26 mouse cellular contexts compared by ENCODE assay signal in genomic region chr10:61614311-61614710, GRCm38 (mm10). TPM values are rescaled to one million over a fixed set of nuclear protein-coding genes. Genes with fewer than 3 reads are reported as not detected.
A peak's percentile ranks its signal among the peaks of the same experiment; 100 is the strongest.
DNase-seq lines count a peak whose midpoint lies in the region; ATAC-seq and TF ChIP-seq lines count a peak whose summit lies in the region.
"Had no signal": no experiment of that assay in that cellular context is flagged by ENCODE, and none has a peak within 500 bp of the region (broad histone marks: within the 10 kb centered on the region; RNA-seq: fewer than 3 reads in every experiment).

No protein-coding gene starts in this region.

- no peak overlapping the region for H3K9ac ChIP-seq in forebrain, embryonic 14.5 days (ENCODE audit: low read length)
- no peak overlapping the region for H3K9ac ChIP-seq in kidney, embryonic 15.5 days
- H3K9ac ChIP-seq: embryonic facial prominence, embryonic 12.5 days; forebrain, embryonic 12.5 days; forebrain, embryonic 15.5 days; forebrain, postnatal 0 days had no signal

- no peaks in the 10 kb centered on the region for H3K27me3 ChIP-seq in forebrain, embryonic 14.5 days (replicated peaks; ENCODE audit: control insufficient read depth, insufficient read depth, low read length)
- H3K27me3 ChIP-seq in forebrain, embryonic 10.5 days (ENCODE audit: poor library complexity, severe bottlenecking): peaks cover 7% of the 10 kb centered on the region; the same call in 1 of the 2 replicates
- H3K27me3 ChIP-seq in kidney, embryonic 15.5 days: 0 out of 2 replicates have a peak, but pooled peaks cover 3% of the 10 kb centered on the region
- peaks cover 19% of the 10 kb centered on the region for H3K27me3 ChIP-seq in E14TG2a.4 (ENCODE audit: insufficient read depth, low read length)
- H3K27me3 ChIP-seq: embryonic facial prominence, embryonic 12.5 days; Patski had no signal

- no peak overlapping the region for H3K27ac ChIP-seq in forebrain, embryonic 14.5 days (ENCODE audit: low read depth, low read length)
- no peak overlapping the region for H3K27ac ChIP-seq in forebrain, embryonic 10.5 days
- H3K27ac ChIP-seq in kidney, embryonic 15.5 days: no peak overlapping the region
- H3K27ac ChIP-seq: embryonic facial prominence, embryonic 10.5 days; embryonic facial prominence, embryonic 12.5 days; forebrain, embryonic 12.5 days; forebrain, embryonic 15.5 days had no signal

- no peaks in the 10 kb centered on the region for H3K4me1 ChIP-seq in forebrain, embryonic 14.5 days (ENCODE audit: control insufficient read depth, insufficient read depth, low read length)
- H3K4me1 ChIP-seq in forebrain, embryonic 10.5 days: peaks cover 4% of the 10 kb centered on the region
- peaks cover 7% of the 10 kb centered on the region; the same call in 1 of the 2 replicates for H3K4me1 ChIP-seq in kidney, embryonic 15.5 days
- peaks cover 8% of the 10 kb centered on the region for H3K4me1 ChIP-seq in E14TG2a.4 (replicated peaks; ENCODE audit: low read depth, low read length)
- H3K4me1 ChIP-seq: embryonic facial prominence, embryonic 12.5 days; forebrain, embryonic 12.5 days; forebrain, embryonic 15.5 days had no signal

- WGBS in forebrain, embryonic 14.5 days: 36% methylated on average over 7 of the region's 7 CpGs
- 86% methylated on average over 7 of the region's 7 CpGs for WGBS in forebrain, embryonic 10.5 days
- 73% methylated on average over 7 of the region's 7 CpGs for WGBS in kidney, embryonic 15.5 days

- no peaks in the 10 kb centered on the region for H3K36me3 ChIP-seq in forebrain, embryonic 14.5 days (ENCODE audit: control insufficient read depth, insufficient read depth, low read length)
- H3K36me3 ChIP-seq in forebrain, embryonic 10.5 days (replicated peaks): no peaks in the 10 kb centered on the region
- no peaks in the 10 kb centered on the region for H3K36me3 ChIP-seq in kidney, embryonic 15.5 days
- no peaks in the 10 kb centered on the region for H3K36me3 ChIP-seq in E14TG2a.4 (ENCODE audit: insufficient read depth, low read length)
- H3K36me3 ChIP-seq: embryonic facial prominence, embryonic 10.5 days; embryonic facial prominence, embryonic 12.5 days; forebrain, embryonic 12.5 days; forebrain, embryonic 15.5 days; G1E had no signal

- no peak for ATAC-seq in forebrain, embryonic 14.5 days
- 0 out of 2 replicates have a peak, but pooled peaks have one; percentile 40 for ATAC-seq in kidney, embryonic 15.5 days (replicated peaks; ENCODE audit: low FRiP score)
- ATAC-seq: activated CD4-positive, CD25-positive, alpha-beta regulatory T cell, adult 4 months; forebrain, embryonic 15.5 days; forebrain, postnatal 0 days; Patski had no signal

- TF ChIP-seq CTCF in E14TG2a.4 (conservative IDR thresholded peaks at IDR 0.05; ENCODE audit: low read length): no peak

- H3K4me3 ChIP-seq in forebrain, embryonic 14.5 days (ENCODE audit: low read depth, low read length): no peak overlapping the region
- no peak overlapping the region for H3K4me3 ChIP-seq in forebrain, embryonic 10.5 days
- no peak overlapping the region for H3K4me3 ChIP-seq in kidney, embryonic 15.5 days (replicated peaks)
- H3K4me3 ChIP-seq in E14TG2a.4 (replicated peaks; ENCODE audit: low read length): peak overlapping the region; percentile 39
- H3K4me3 ChIP-seq: embryonic facial prominence, embryonic 10.5 days; embryonic facial prominence, embryonic 12.5 days; forebrain, embryonic 12.5 days; forebrain, embryonic 15.5 days had no signal

- H3K9me3 ChIP-seq in forebrain, embryonic 14.5 days (replicated peaks; ENCODE audit: control insufficient read depth, low read length): no peaks in the 10 kb centered on the region; the same call in 1 of the 2 replicates
- H3K9me3 ChIP-seq in forebrain, embryonic 10.5 days: peaks cover 10% of the 10 kb centered on the region; the same call in 1 of the 2 replicates
- H3K9me3 ChIP-seq in kidney, embryonic 15.5 days (replicated peaks): no peaks in the 10 kb centered on the region
- 0 out of 2 replicates have a peak, but pooled peaks cover 5% of the 10 kb centered on the region for H3K9me3 ChIP-seq in E14TG2a.4 (ENCODE audit: low read length)
- H3K9me3 ChIP-seq: embryonic facial prominence, embryonic 12.5 days; forebrain, embryonic 15.5 days; G1E had no signal

- H3K4me2 ChIP-seq in forebrain, embryonic 14.5 days (ENCODE audit: low read length): no peak overlapping the region
- no peak overlapping the region for H3K4me2 ChIP-seq in kidney, embryonic 15.5 days
- H3K4me2 ChIP-seq: embryonic facial prominence, embryonic 12.5 days; forebrain, embryonic 12.5 days; forebrain, embryonic 15.5 days had no signal

- peak; percentile 21 for DNase-seq in forebrain, embryonic 14.5 days (ENCODE audit: low spot score)
- DNase-seq in forebrain, embryonic 10.5 days (ENCODE audit: extremely low spot score, low spot score): no peak
- DNase-seq in kidney, adult 11 months: no peak
- peak; percentile 33 for DNase-seq in retina, embryonic 14.5 days (ENCODE audit: low spot score)
- DNase-seq in B cell, adult 2 months: no peak
- no peak for DNase-seq in cerebellum, postnatal 4 days (ENCODE audit: low spot score in 2 of 2)
- DNase-seq: adrenal gland, adult 8-10 months; adrenal gland, postnatal 14 days; adrenal gland, postnatal 36 days; cerebellum, adult 11 months; cerebellum, adult 18-20 months; cerebellum, adult 8-10 months; cerebellum, adult 9-11 months; cerebellum, postnatal 14 days; cerebellum, postnatal 36 days; forebrain, postnatal 0 days had no signal

RNA-seq across cellular contexts. Expression of gene Npffr1, which starts 19.0 kb away (rescaled TPM):
- polyA plus RNA-seq in forebrain, embryonic 14.5 days (2014; fragmentation: Nextera tagmentation; extraction: Ambion mirVana): 0.56 and 0.94 TPM in 2 replicates
- polyA plus RNA-seq in forebrain, embryonic 10.5 days (2016; fragmentation: Nextera tagmentation; extraction: Ambion mirVana): 0.05 and 0.07 TPM in 2 replicates
- 0.12 and 0.21 TPM in 2 replicates for polyA plus RNA-seq in kidney, embryonic 15.5 days (2015; fragmentation: Nextera tagmentation; extraction: Ambion mirVana)
- polyA plus RNA-seq: activated CD4-positive, CD25-positive, alpha-beta regulatory T cell, adult 4 months; C2C12; embryonic facial prominence, embryonic 12.5 days; G1E had no signal

RNA-seq across cellular contexts. Expression of gene Ppa1, which starts 34.0 kb away (rescaled TPM):
- polyA plus RNA-seq in forebrain, embryonic 14.5 days (2014; fragmentation: Nextera tagmentation; extraction: Ambion mirVana): 264 and 265 TPM in 2 replicates
- 392 and 395 TPM in 2 replicates for polyA plus RNA-seq in forebrain, embryonic 10.5 days (2016; fragmentation: Nextera tagmentation; extraction: Ambion mirVana)
- polyA plus RNA-seq in kidney, embryonic 15.5 days (2015; fragmentation: Nextera tagmentation; extraction: Ambion mirVana): 193 and 202 TPM in 2 replicates

Comparison
In these comparisons a context has a peak if more than half of its experiments do, and no peak if none do; other contexts are left out.
1. DNase-seq: peak in forebrain, embryonic 14.5 days (single experiment) and retina, embryonic 14.5 days (single experiment); none in forebrain, embryonic 10.5 days (single experiment), kidney, adult 11 months (single experiment), B cell, adult 2 months (0 of 2) and cerebellum, postnatal 4 days (0 of 2).